Mouse (Mus musculus): ENCODE measurements around the gene Ccnt2.
"Not testable (repeated sequence)": the region's sequence is repeated elsewhere in the genome, so short reads cannot be mapped to it uniquely, and the experiment has no call there.

The Ccnt2 gene

GRCm38 (mm10) chr1:127773803-127774500 is at the start of gene Ccnt2:
Gene Ccnt2, plus strand, starts transcription at chr1:127774164.
- DNase-seq (ENCODE audit: low spot score), result peak; percentile 91

GRCm38 (mm10) chr1:127729096-127729495 is 44.9 kb upstream of the Ccnt2 start, which contains the start of gene Acmsd:
Gene Acmsd, plus strand, starts transcription at chr1:127729413.
- no peak for DNase-seq (ENCODE audit: low spot score)

GRCm38 (mm10) chr1:127731086-127731485 is 42.9 kb upstream of the Ccnt2 start:
- DNase-seq (ENCODE audit: low spot score), result no peak

- DNase-seq (ENCODE audit: low spot score), result no peak
Observed at GRCm38 (mm10) chr1:127732435-127732834, 41.5 kb upstream of the Ccnt2 start.

GRCm38 (mm10) chr1:127732841-127733240 is 41.1 kb upstream of the Ccnt2 start:
- no peak for DNase-seq (ENCODE audit: low spot score)

GRCm38 (mm10) chr1:127735356-127735755 is 38.6 kb upstream of the Ccnt2 start:
- no peak for DNase-seq (ENCODE audit: low spot score)

GRCm38 (mm10) chr1:127750401-127751102 is 23.4 kb upstream of the Ccnt2 start:
- DNase-seq (ENCODE audit: low spot score), result no peak

GRCm38 (mm10) chr1:127755806-127756205 is 18.2 kb upstream of the Ccnt2 start:
- no peak for DNase-seq (ENCODE audit: low spot score)

- DNase-seq (ENCODE audit: low spot score), result no peak
Observed at GRCm38 (mm10) chr1:127756331-127757163, 17.4 kb upstream of the Ccnt2 start.

- not testable (repeated sequence) for DNase-seq (ENCODE audit: low spot score)
Observed at GRCm38 (mm10) chr1:127757164-127757545, 16.8 kb upstream of the Ccnt2 start.

GRCm38 (mm10) chr1:127765468-127765867 is 8.5 kb upstream of the Ccnt2 start:
- no peak for DNase-seq (ENCODE audit: low spot score)

- DNase-seq (ENCODE audit: low spot score), result no peak
Observed at GRCm38 (mm10) chr1:127766741-127767140, 7.2 kb upstream of the Ccnt2 start.

GRCm38 (mm10) chr1:127773198-127773802 is 664 bp upstream of the Ccnt2 start:
- no peak for DNase-seq (ENCODE audit: low spot score)

- DNase-seq (ENCODE audit: low spot score), result no peak
Observed at GRCm38 (mm10) chr1:127774501-127774880, 527 bp downstream of the Ccnt2 start.

GRCm38 (mm10) chr1:127775206-127775720 is 1.3 kb downstream of the Ccnt2 start:
- no peak for DNase-seq (ENCODE audit: low spot score)

- no peak for DNase-seq (ENCODE audit: low spot score)
Observed at GRCm38 (mm10) chr1:127776246-127776645, 2.3 kb downstream of the Ccnt2 start.

- DNase-seq (ENCODE audit: low spot score), result no peak
Observed at GRCm38 (mm10) chr1:127778611-127779010, 4.6 kb downstream of the Ccnt2 start.

- DNase-seq (ENCODE audit: low spot score), result no peak
Observed at GRCm38 (mm10) chr1:127780142-127780541, 6.2 kb downstream of the Ccnt2 start.

- DNase-seq (ENCODE audit: low spot score), result no peak
Observed at GRCm38 (mm10) chr1:127780849-127781248, 6.9 kb downstream of the Ccnt2 start.

GRCm38 (mm10) chr1:127783862-127784261 is 9.9 kb downstream of the Ccnt2 start:
- no peak for DNase-seq (ENCODE audit: low spot score)

- DNase-seq (ENCODE audit: low spot score), result no peak
Observed at GRCm38 (mm10) chr1:127785882-127786281, 11.9 kb downstream of the Ccnt2 start.

- no peak for DNase-seq (ENCODE audit: low spot score)
Observed at GRCm38 (mm10) chr1:127788943-127789342, 15.0 kb downstream of the Ccnt2 start.
